Mouse (Mus musculus) yolk sac, embryonic 10.5 days (tissue): ENCODE measurements around the gene Rnf121.
A peak's percentile ranks its signal among the peaks of the same experiment; 100 is the strongest.

Source experiments
- DNase-seq: peaks from one replicate; pipeline ENCODE4 v3.0.0-alpha.2; 2017; ENCODE audit warnings: low spot score

Gene Rnf121

DNA sequence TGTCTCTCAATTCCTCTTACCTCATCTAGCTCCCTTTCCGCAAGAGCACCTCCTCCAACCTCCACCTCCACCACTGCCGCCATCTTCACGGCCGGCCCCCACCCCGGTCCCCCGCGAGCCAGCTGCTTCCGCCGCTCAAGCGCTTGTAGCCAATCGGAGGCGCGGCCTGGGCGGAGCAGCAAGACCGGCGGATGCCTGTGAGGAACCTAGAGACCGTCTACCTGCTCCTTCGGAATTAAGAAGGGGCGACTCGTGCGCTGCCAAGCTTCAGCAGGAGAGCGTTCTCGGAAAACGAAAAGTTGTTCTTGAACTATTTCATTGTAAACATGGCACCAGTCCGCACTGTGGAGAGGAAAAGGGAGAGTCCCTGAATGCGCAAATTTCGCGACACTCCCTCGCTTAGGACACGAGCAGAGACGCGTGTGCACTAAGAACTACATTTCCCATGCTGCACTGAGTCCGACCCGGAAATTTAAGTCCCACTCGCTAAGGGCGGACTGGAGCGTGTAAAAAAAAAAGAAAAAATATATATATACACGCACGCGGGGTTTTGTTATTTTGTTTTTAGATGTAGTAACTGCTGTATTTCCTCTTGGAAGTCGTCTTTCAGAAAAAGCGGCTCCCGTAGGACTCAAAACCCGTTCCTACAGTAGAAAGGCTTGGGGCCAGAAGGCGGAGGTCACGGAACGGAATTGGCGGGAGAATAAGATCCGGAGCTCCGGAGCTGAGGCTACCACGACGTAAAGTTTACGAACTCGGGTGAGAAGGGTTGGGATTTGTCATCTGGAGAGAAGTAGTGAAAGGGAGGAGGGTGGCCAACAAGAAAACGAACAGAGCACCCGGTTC, at the start of gene Rnf121, which contains the start of the genes Xndc1 and Xntrpc:
Gene Rnf121 (minus strand): TSS at position 424 of the 846 bp plus-strand sequence.
Gene Xndc1 (plus strand): TSS at position 466 of the 846 bp plus-strand sequence.
Gene Xntrpc (plus strand): TSS at position 668 of the 846 bp plus-strand sequence.
- peak; percentile 95 for DNase-seq

DNA sequence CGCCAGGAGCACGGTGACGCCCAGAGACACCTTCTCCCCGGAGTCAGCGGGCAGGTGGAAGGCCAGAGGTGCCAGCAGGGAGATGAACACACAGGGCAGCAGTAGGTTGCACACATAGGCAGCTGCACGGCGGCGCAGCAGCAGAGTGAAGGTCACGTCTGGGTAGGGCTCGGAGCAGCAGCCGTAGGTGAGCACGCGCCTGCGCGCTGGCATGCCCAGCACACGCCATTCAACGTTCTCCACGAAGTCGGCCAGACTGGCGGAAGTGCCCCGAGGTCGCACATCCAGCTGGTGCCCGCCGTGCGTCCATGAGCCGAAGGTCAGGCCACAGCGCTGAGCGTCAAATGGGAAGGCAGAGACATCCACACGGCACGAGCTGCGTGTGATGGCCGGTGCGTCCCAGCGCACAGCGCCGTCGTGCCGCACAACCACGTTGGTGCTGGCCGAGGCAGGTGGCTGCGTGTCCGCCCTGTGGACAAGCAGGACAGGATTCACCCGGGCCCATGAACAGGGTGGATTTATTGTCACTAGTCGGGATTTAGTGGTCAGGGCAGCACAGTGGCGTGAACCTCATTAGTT, 48.0 kb upstream of the Rnf121 start:
- DNase-seq, result no peak

DNA sequence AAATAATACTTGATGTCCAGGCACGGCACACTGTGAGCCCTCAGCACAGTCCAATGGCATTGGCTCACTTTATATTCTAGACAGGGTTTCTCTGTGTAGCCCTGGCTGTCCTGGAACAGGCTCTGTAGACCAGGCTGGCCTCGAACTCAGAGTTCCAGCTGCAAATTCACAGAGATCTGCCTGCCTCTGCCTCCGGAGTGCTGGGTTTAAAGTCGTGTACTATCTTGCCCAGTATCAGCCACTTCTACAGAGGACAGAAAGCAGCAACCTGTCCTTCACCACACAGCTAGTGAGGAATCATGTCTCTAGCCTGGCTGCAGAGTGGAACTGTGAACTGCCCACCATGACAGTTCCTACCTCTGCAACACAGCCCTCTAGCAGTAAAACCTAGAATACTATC, 44.5 kb upstream of the Rnf121 start:
- no peak for DNase-seq

DNA sequence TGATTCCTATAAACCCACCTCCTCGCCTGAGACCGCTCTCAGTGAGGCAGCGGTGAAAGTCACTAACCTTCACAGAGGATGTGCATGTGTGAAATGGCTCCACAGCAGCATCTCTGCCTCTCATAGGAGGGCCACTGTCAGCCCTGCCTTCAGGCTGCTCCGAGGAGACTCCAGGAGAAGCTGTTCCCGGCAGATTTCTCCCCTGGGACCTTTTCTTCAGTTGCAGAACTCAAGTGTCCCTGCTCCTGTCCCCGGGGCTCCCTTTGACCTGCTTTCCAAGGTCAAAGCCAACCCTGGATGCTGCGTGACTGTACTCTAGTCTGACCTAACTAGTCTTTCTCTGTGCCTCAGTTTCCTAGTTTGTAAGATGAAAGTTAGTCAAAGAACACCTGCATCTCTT, 43.9 kb upstream of the Rnf121 start, which contains the start of gene Art5:
Gene Art5 (minus strand): TSS at position 319 of the 400 bp plus-strand sequence.
- DNase-seq, result no peak

DNA sequence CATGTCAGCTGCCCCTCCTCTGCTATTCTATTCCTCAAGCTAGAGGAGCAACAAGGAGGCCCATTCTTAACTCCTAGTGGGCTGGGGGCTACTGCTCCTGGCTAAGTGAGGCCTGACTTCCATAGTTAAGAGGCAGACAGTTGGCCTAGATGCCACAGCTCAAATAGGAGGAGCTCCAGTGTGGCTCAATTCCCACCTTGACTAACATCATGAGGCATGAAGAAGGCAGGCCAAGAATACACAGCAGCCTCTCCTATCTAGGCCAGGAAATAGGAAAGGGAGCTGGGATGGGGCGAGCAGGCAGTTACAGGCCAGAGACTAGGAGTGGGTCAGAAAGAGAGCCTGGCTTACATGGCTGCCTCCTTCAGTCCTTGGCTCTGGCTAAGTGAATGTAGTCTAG, 42.9 kb upstream of the Rnf121 start:
- DNase-seq, result no peak

DNA sequence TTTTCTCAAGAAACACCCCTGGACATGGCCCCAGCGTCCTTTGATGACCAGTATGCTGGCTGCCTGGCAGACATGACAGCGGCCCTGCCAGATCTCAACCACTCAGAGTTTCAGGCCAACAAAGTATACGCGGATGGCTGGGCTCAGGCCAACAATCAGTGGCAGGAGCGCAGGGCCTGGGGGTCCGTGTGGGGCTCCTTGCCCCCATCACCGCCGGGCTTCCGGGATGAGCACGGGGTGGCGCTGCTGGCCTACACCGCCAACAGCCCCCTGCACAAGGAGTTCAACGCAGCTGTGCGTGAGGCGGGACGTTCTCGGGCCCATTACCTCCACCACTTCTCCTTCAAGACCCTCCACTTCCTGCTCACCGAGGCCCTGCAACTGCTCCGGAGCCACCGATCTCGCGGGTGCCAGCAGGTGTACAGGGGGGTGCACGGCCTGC, 41.5 kb upstream of the Rnf121 start:
- DNase-seq, result no peak

DNA sequence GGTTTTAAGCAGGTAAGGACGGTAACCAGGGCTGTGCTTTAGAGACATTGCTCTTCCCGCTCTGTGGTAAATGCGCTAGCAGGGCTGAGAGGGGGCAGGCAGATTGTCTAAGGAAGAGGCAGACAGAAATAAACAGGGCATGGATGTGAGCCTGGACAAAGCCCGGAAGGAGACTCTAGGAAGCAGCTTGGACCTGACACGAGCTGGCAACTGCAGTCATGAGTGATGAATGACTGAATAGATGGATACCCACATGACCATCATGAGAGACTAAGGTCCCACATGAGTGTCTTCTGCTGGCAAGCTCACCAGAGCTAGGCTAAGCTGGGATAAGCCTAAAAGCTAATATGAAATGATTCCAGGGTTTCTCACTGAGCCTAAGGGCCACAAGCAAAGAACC, 38.9 kb upstream of the Rnf121 start:
- no peak for DNase-seq

DNA sequence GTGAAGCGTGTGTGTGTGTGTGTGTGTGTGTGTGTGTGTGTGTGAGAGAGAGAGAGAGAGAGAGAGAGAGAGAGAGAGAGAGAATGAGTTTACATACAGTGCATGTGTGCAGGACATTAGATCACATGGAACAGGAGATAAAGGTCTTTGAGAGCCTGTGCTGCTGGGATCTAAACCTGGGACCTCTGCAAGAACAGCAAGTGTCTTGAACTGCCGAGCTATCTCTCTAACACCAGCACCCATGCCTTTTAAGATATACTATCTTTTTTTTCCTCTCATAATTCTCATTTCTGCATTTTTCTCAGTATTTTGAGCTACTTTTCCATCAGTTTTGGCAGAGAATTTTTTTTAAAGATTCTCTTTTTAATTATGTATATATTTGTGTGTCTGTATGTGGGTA, 38.3 kb upstream of the Rnf121 start:
- no peak for DNase-seq

DNA sequence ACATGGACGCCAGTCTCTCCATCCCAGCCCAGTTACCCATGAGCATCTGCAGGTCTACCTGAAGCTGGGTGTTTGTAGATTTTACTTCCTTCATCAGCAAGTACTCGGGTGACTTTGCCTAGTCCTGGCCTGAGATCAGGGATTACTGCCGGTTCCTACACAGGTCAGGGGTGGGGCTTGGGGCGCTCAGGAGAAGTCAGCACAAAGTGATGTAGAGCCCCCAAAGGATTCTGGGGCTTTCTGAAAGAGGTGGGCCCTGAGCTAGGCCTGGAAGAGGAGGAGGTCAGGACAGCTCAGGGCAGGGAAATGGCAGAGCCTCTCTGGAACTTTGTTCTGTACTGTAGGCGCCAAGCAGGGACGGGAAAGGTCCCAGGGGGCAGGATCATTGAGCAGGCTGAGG, 37.4 kb upstream of the Rnf121 start:
- no peak for DNase-seq

DNA sequence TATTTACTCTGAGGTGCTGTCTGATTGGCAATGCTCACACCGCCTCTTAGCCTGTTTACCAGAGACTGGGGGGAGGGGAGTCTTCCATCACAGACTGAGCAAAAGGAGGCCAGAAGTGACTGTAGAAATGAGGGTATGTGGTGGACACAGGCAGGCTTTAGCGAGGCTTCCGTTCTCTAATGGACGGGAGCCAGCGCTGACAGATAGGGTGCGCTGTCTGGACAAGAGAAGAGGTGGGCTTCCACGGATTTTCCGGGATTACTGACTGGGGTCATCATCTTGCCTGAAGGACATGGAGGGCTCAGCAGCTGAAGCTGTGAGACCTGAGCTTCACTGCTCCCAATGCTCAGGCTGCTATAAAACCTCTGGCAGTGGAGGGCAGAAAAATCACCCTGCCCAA, 37.0 kb upstream of the Rnf121 start:
- no peak for DNase-seq

DNA sequence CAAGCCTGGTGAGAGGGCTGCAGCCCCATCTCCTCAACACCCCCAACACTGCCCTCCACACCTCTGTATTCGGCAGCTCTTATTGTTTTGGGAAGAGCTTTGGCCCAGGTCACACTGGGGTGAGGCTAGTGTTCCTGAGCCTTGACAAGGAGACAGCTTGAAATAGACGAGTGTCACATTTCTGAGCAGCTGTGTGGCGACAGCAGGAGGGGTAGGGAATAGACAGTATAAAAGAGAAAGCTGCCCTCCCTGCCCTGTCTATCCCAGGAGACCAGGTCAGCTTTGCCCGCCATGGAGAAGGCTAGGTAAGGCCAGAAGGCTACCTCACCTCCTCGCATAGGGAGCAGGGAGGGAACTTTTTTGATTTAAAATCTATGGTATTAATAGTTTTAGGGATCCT, 36.2 kb upstream of the Rnf121 start, which contains the start of gene Art1:
Gene Art1 (plus strand): TSS at position 257 of the 400 bp plus-strand sequence.
- no peak for DNase-seq

DNA sequence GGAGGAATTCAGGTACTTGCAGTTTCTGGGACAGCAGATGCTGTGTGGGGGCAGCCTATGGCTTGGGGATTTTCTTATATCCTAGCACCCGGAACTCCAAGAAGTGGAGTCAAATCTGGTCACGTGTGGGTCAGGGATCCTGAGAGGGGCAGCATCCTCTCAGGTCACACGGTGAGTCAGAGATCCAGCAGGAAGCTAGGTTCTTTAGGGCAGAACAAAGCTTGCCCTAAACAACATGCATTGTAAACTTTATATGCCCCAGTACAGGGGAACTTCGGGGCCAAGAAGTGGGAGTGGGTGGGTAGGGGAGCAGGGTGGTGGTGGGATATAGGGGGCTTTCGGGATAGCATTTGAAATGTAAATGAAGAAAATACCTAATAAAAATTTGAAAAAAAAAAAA, 35.6 kb upstream of the Rnf121 start:
- DNase-seq, result no peak

DNA sequence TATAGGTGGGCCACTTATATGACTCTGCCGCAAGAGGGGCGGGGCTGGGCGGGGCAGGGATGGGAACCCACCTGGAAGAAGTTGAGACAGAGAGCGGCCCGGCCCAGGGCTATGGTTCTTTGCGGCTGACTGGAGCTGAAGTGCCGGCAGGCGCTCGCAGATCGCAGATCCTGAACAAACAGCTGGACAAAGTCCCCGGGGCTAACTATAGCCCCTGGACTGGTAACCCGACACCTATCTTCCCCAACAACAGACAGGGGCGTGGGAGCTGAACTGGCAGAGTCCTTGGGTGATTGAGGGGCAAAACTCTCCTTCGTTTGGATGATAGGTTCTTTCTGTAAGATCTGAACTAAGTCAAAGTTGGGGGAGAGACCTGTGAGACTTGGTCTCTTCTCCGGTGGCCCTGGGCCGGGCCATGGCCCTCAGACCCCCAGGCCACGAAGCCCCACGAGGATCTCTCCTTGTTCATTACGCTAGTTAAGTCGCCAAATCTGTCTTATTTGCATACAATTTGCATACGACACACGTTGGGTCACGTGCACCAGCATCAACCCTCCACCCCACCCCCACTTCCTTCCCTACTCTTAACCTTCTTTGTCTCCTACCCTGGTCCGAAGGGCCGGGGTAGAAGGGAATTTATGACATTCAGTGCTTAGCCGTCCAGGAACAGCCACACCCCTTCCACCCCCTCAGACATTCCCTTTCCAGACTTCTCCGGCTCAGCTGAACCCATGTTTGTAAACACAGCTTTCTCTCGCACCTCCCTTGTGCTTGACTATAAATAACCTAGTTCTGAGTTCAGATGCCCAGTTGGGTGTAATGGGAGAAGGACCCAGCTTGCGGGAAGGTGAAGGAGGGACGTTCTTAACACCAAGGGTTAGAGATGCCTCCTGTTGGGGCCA, 34.7 kb upstream of the Rnf121 start:
- peak; percentile 56 for DNase-seq

DNA sequence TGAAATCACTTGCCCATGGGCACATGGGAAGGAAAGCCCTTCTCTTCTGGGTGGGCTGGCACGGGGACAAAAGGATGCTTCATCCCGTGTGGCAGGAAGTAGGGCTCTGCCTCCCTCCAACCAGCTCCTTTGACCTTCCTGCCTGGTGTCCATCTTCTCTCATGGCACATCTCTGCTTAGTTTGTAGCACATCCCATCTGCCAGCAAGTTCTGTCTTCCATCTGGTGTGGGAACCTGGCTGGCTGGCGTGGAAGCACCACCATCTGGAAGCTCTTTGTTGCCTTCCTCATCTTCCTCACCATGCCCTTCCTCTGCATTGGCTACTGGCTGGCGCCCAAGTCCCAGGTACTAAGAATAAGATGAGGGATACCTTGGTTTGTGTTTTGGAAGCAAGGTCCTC, 22.1 kb upstream of the Rnf121 start:
- DNase-seq, result no peak

DNA sequence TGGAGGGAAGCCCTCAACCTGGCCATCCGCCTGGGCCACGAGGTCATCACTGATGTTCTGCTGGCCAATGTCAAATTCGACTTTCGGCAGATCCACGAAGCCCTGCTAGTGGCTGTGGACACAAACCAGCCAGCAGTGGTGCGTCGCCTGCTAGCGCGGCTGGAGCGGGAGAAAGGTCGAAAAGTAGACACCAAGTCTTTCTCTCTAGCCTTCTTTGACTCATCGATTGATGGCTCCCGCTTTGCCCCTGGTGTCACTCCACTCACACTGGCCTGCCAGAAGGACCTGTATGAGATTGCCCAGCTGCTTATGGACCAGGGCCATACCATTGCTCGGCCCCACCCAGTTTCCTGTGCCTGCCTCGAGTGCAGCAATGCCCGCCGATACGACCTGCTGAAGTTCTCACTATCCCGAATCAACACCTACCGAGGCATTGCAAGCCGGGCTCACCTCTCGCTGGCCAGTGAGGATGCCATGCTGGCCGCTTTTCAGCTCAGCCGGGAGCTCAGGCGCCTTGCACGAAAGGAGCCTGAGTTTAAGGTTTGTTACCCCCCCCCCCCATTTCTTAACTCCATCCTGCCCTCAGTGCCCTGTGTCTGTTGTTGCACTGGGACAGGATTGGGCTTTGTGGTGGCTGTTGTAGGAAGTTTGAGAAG, 18.9 kb upstream of the Rnf121 start:
- DNase-seq, result no peak

DNA sequence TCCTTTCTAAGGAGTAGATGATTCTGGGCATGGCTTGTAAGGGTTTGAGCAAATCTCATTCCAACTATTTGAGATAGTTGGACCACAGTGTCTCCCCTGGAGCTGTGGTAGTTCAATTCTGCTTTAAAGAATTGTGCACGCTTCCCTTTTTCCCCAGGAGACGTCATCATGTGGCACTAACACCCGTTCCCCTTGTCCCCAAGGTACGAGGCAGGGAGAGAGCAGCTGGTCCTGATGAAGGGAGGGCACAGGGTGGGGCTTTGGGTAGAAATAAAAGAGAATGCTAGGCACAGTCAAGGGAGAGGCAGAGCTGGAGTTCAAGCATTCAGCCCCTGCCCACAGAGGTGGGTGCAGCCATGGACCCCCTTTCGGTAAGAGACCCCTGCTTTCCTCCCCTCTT, 17.5 kb upstream of the Rnf121 start, which contains the start of gene Trpc2:
Gene Trpc2 (plus strand): TSS at position 301 of the 400 bp plus-strand sequence.
- no peak for DNase-seq

DNA sequence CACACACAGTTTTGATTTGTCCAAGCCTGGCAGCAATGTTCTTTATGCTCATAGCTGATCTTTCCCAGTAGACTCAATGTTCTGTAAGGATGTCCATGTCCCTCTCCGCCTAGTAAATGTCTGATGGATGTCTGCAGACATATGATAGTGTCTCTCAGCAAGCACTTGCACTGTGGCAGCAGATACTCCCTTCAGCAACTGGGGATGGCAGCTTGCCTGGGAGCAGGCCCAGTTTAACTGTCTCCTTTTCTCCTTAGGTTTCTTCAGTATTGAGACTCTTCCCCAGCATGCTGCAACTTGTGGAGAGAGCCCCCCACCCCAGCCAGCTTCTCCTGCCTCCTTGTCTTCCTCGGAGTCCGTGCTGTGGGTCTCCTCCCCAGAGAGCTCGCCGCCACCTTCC, 16.5 kb upstream of the Rnf121 start:
- DNase-seq, result no peak

DNA sequence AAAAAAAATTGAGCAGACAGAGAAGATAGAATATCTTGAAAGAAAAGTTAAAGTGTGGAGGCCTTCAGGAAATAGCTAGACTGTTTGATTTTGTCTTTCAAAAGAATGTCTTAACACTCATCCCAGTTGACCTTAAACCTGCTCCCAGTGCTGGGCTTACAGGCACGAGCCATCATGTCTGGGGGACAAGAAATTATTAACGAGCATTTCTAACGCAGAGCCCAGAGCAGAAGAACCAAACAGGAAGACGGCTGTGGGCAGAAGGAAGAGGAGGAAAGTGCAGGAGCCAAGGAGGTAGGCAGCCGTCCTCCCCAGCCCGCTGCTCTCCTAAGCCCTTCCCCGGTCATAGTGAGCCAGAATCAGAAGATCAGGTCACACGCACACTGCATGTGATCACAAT, 15.0 kb upstream of the Rnf121 start:
- no peak for DNase-seq

DNA sequence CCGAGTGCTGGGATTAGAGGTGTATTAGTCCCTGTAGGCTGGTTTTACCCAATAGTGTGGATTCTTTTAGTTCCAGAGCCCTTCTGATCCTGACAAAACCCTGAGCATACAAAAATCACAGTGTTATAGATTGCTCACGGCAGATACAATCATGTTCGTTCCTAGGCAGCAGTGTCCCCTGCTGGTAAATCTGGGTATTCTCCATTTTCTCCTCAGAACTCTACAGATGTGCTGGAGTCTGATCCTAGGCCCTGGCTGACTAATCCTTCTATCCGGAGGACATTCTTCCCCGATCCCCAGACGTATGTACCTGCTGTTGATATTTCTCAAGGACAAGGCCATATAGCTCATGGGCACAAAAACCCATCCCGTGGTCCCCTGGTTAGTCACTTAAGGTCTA, 13.2 kb upstream of the Rnf121 start:
- DNase-seq, result no peak

DNA sequence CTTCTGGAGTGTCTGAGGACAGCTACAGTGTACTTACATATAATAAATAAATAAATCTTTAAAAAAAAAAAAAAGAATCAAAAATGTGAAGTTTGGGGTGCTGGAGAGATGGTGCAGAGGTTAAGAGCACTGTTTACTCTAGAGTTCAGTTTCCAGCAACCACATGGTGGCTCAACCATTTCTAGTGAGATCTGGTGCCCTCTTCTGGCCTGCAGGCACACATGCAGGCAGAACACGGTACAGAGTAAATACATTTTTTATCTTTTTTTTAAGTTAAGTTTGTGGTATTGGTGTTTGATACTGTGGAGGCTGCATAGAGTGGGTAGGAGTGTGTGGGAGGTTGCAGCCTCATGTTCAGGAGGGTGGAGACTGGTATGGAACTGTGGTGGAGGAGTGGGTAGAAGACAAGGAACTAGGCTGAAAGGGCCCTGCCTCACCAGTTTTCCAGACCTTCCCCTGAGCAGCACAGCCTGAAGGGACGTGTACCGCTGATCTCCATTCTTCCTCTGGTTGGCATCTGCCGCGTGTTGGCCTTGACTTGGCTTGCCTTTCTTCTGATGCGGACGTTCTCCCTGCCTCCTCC, 11.5 kb upstream of the Rnf121 start:
- no peak for DNase-seq

DNA sequence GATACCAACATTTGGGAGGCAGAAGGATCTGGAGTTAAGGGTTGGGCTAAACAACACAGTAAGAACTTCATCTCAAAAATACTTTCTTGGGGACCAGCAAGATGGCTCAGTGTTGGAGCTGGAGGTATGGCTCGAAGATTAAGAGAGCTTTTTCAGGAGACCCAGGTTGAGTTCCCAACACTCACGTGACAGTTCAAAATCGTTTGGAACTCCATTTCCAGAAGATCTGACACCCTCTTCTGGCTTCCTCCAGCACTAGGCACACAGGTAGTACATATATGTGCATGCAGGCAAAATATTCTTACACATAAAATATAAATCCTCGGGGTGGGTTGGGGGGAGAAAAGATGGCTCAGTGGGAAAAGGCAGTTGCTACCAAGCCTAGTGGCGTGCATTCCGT, 1.1 kb upstream of the Rnf121 start:
- DNase-seq, result no peak
